Mouse (Mus musculus) liver, embryonic 14.5 days (tissue): ENCODE data around the gene Cstf3.

Source experiments
- CTCF ChIP-seq: IDR thresholded peaks from 2 replicates; pipeline ENCODE4 v1.5.1; 2016; ENCODE audit warnings: antibody characterized with exemption, low read depth, control low read depth
- EP300 ChIP-seq: IDR thresholded peaks from 2 replicates; pipeline ENCODE4 v1.6.1; 2016; ENCODE audit warnings: antibody characterized with exemption, low read depth

GRCm38 (mm10) chr2:104558326-104558725 lies 32.0 kb upstream of the Cstf3 start:
- TF ChIP-seq CTCF: no peak
- no peak for TF ChIP-seq EP300
